In the genomic region with DNA sequence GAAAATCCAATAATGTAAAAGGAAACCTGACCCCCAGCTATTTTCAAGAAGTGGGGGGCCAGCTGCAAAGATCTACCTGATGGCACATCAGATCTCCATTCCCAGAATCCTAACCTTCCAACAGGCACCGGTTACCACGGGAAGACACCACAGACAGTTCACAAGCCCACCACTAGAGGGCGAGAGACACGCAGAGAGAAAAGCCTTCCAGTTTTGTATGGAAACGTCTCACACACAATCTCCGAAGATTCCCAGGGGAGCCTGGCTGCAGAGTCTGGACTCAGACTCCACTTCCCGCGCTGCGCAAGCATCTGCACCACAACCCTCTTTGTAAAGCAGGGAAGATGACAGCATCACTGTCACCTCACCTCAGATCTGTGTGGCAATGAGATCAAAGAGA, we compare ENCODE assay signal across 8 mouse cellular contexts. TPM values are rescaled to one million over a fixed set of nuclear protein-coding genes. Genes with fewer than 3 reads are reported as not detected.
DNase-seq lines count a peak whose midpoint lies in the region; ATAC-seq and TF ChIP-seq lines count a peak whose summit lies in the region.

No protein-coding gene starts in this region.

- peak; percentile 87 for ATAC-seq in cerebellum, adult (ENCODE audit: insufficient number of reproducible peaks, low FRiP score, low TSS enrichment)
- peak; percentile 76 for ATAC-seq in forebrain, embryonic 13.5 days
- peak; percentile 55; the same call in 1 of the 2 replicates for ATAC-seq in heart, postnatal 0 days (ENCODE audit: insufficient read depth, low read depth)
- no peak for ATAC-seq in liver, embryonic 12.5 days
- ATAC-seq in neural tube, embryonic 11.5 days (ENCODE audit: insufficient read depth, low FRiP score, low TSS enrichment) = peak; percentile 35
- peak; percentile 59 for ATAC-seq in stomach, embryonic 16.5 days (ENCODE audit: insufficient read depth, low FRiP score)

- no peaks in the 10 kb centered on the region for H3K27me3 ChIP-seq in ES-Bruce4 (ENCODE audit: control insufficient read depth, insufficient read depth, low read length, poor library complexity, severe bottlenecking)
- no peaks in the 10 kb centered on the region for H3K27me3 ChIP-seq in forebrain, embryonic 13.5 days
- H3K27me3 ChIP-seq in heart, postnatal 0 days (ENCODE audit: control insufficient read depth, insufficient read depth, low read length) = no peaks in the 10 kb centered on the region
- H3K27me3 ChIP-seq in liver, embryonic 12.5 days (replicated peaks) = no peaks in the 10 kb centered on the region
- H3K27me3 ChIP-seq in neural tube, embryonic 11.5 days (ENCODE audit: control insufficient read depth, insufficient read depth, low read length) = no peaks in the 10 kb centered on the region
- no peaks in the 10 kb centered on the region for H3K27me3 ChIP-seq in stomach, embryonic 16.5 days (ENCODE audit: control insufficient read depth, insufficient read depth, low read length)

- no peak overlapping the region for H3K27ac ChIP-seq in ES-Bruce4 (ENCODE audit: insufficient read depth, low read length)
- H3K27ac ChIP-seq in forebrain, embryonic 13.5 days = no peak overlapping the region
- H3K27ac ChIP-seq in heart, postnatal 0 days (ENCODE audit: low read depth) = no peak overlapping the region
- no peak overlapping the region for H3K27ac ChIP-seq in liver, embryonic 12.5 days
- no peak overlapping the region for H3K27ac ChIP-seq in neural tube, embryonic 11.5 days (ENCODE audit: low read depth, low read length)
- no peak overlapping the region for H3K27ac ChIP-seq in stomach, embryonic 16.5 days (ENCODE audit: low read length)

- TF ChIP-seq EP300 in ES-Bruce4 (IDR thresholded peaks at IDR 0.05; ENCODE audit: insufficient read depth, low read depth, low read length) = no peak
- no peak for TF ChIP-seq EP300 in heart, postnatal 0 days (IDR thresholded peaks at IDR 0.05; ENCODE audit: low read depth)

- peak; percentile 80 for DNase-seq in heart, postnatal 0 days (ENCODE audit: low spot score)
- DNase-seq in kidney, postnatal 25 days = peak; percentile 88 to 92
- DNase-seq in neural tube, embryonic 11.5 days (ENCODE audit: low spot score) = peak; percentile 90

- peak overlapping the region; percentile 36 for H3K4me2 ChIP-seq in forebrain, embryonic 13.5 days
- no peak overlapping the region for H3K4me2 ChIP-seq in heart, postnatal 0 days (ENCODE audit: low read depth, low read length)
- H3K4me2 ChIP-seq in liver, embryonic 12.5 days = 0 out of 2 replicates have a peak overlapping the region, but pooled peaks have one; percentile 18
- H3K4me2 ChIP-seq in neural tube, embryonic 11.5 days (ENCODE audit: low read depth) = no peak overlapping the region
- H3K4me2 ChIP-seq in stomach, embryonic 16.5 days (ENCODE audit: low read depth, low read length) = peak overlapping the region; percentile 37; the same call in 1 of the 2 replicates

- no peak overlapping the region for H3K4me3 ChIP-seq in ES-Bruce4 (ENCODE audit: low read depth, low read length)
- H3K4me3 ChIP-seq in forebrain, embryonic 13.5 days = no peak overlapping the region
- H3K4me3 ChIP-seq in heart, postnatal 0 days (ENCODE audit: low read depth, low read length) = no peak overlapping the region
- H3K4me3 ChIP-seq in liver, embryonic 12.5 days = no peak overlapping the region
- H3K4me3 ChIP-seq in neural tube, embryonic 11.5 days (ENCODE audit: low read depth, low read length) = no peak overlapping the region
- 0 out of 2 replicates have a peak overlapping the region, but pooled peaks have one; percentile 10 for H3K4me3 ChIP-seq in stomach, embryonic 16.5 days (replicated peaks; ENCODE audit: low read length)

- no peaks in the 10 kb centered on the region; the same call in 1 of the 2 replicates for H3K9me3 ChIP-seq in ES-Bruce4 (replicated peaks; ENCODE audit: control insufficient read depth, insufficient read depth, low read length, poor library complexity, severe bottlenecking)
- H3K9me3 ChIP-seq in forebrain, embryonic 13.5 days (replicated peaks) = no peaks in the 10 kb centered on the region
- H3K9me3 ChIP-seq in heart, postnatal 0 days (replicated peaks; ENCODE audit: control insufficient read depth, low read length) = no peaks in the 10 kb centered on the region
- no peaks in the 10 kb centered on the region for H3K9me3 ChIP-seq in liver, embryonic 12.5 days (replicated peaks)
- no peaks in the 10 kb centered on the region for H3K9me3 ChIP-seq in neural tube, embryonic 11.5 days (ENCODE audit: control insufficient read depth, low read length)
- H3K9me3 ChIP-seq in stomach, embryonic 16.5 days (replicated peaks; ENCODE audit: control insufficient read depth, low read length) = no peaks in the 10 kb centered on the region

- no peak for TF ChIP-seq POLR2A in ES-Bruce4 (IDR thresholded peaks at IDR 0.05; ENCODE audit: insufficient read depth, low read length)

- H3K36me3 ChIP-seq in ES-Bruce4 (ENCODE audit: control insufficient read depth, insufficient read depth, low read length, poor library complexity, severe bottlenecking) = no peaks in the 10 kb centered on the region
- peaks cover 15% of the 10 kb centered on the region; the same call in 1 of the 2 replicates for H3K36me3 ChIP-seq in forebrain, embryonic 13.5 days (ENCODE audit: poor library complexity, severe bottlenecking)
- H3K36me3 ChIP-seq in heart, postnatal 0 days (replicated peaks; ENCODE audit: control insufficient read depth, insufficient read depth, low read length) = peaks cover 13% of the 10 kb centered on the region
- peaks cover 19% of the 10 kb centered on the region for H3K36me3 ChIP-seq in liver, embryonic 12.5 days
- H3K36me3 ChIP-seq in neural tube, embryonic 11.5 days (ENCODE audit: control insufficient read depth, insufficient read depth, low read length) = peaks cover 3% of the 10 kb centered on the region; the same call in 1 of the 2 replicates
- no peaks in the 10 kb centered on the region for H3K36me3 ChIP-seq in stomach, embryonic 16.5 days (ENCODE audit: control insufficient read depth, insufficient read depth, low read length)

- peak; percentile 87 for TF ChIP-seq CTCF in ES-Bruce4 (IDR thresholded peaks at IDR 0.05; ENCODE audit: low read depth, low read length)
- TF ChIP-seq CTCF in heart, postnatal 0 days (IDR thresholded peaks at IDR 0.05; ENCODE audit: low read depth) = peak; percentile 97

- WGBS in forebrain, embryonic 13.5 days = 4% methylated on average over 9 of the region's 9 CpGs
- WGBS in heart, postnatal 0 days = 6% methylated on average over 9 of the region's 9 CpGs
- 15% methylated on average over 9 of the region's 9 CpGs for WGBS in liver, embryonic 12.5 days (ENCODE audit: insufficient replicate concordance)
- WGBS in neural tube, embryonic 11.5 days = 8% methylated on average over 9 of the region's 9 CpGs
- 4% methylated on average over 9 of the region's 9 CpGs for WGBS in stomach, embryonic 16.5 days

- no peak overlapping the region for H3K9ac ChIP-seq in ES-Bruce4 (ENCODE audit: low read depth, poor library complexity, severe bottlenecking)
- H3K9ac ChIP-seq in forebrain, embryonic 13.5 days = peak overlapping the region; percentile 44; the same call in 1 of the 2 replicates
- no peak overlapping the region for H3K9ac ChIP-seq in heart, postnatal 0 days (replicated peaks; ENCODE audit: low read depth, low read length)
- H3K9ac ChIP-seq in liver, embryonic 12.5 days = no peak overlapping the region
- H3K9ac ChIP-seq in neural tube, embryonic 11.5 days (ENCODE audit: low read length) = no peak overlapping the region
- 0 out of 2 replicates have a peak overlapping the region, but pooled peaks have one; percentile 46 for H3K9ac ChIP-seq in stomach, embryonic 16.5 days (ENCODE audit: low read length)

- no peaks in the 10 kb centered on the region for H3K4me1 ChIP-seq in ES-Bruce4 (ENCODE audit: control insufficient read depth, insufficient read depth, low read length)
- 0 out of 2 replicates have a peak, but pooled peaks cover 3% of the 10 kb centered on the region for H3K4me1 ChIP-seq in forebrain, embryonic 13.5 days
- H3K4me1 ChIP-seq in heart, postnatal 0 days (ENCODE audit: control insufficient read depth, insufficient read depth) = no peaks in the 10 kb centered on the region
- H3K4me1 ChIP-seq in liver, embryonic 12.5 days = no peaks in the 10 kb centered on the region
- no peaks in the 10 kb centered on the region for H3K4me1 ChIP-seq in neural tube, embryonic 11.5 days (ENCODE audit: control insufficient read depth, insufficient read depth, low read length)
- no peaks in the 10 kb centered on the region for H3K4me1 ChIP-seq in stomach, embryonic 16.5 days (ENCODE audit: control insufficient read depth, insufficient read depth, low read length)

RNA-seq across cellular contexts. Expression of a gene that starts 43.7 kb away (rescaled TPM):
- polyA plus RNA-seq in ES-Bruce4 (2011; ENCODE audit: insufficient read depth, insufficient read length, low read depth, missing spikeins) = 12.6 and 14.1 TPM in 2 replicates
- polyA plus RNA-seq in forebrain, embryonic 13.5 days (2015; fragmentation: Nextera tagmentation; extraction: Ambion mirVana) = 9.0 and 9.8 TPM in 2 replicates
- total RNA-seq in heart, postnatal 0 days (2014; rRNA removed; ENCODE audit: low replicate concordance) = 3.3 and 4.6 TPM in 2 replicates
- 5.5 and 5.6 TPM in 2 replicates for polyA plus RNA-seq in heart, postnatal 0 days (2015; fragmentation: Nextera tagmentation; extraction: Ambion mirVana)
- 4.4 and 4.9 TPM in 2 replicates for polyA plus RNA-seq in liver, embryonic 12.5 days (2016; fragmentation: Nextera tagmentation; extraction: Ambion mirVana)
- 9.4 and 9.8 TPM in 2 replicates for polyA plus RNA-seq in neural tube, embryonic 11.5 days (2014; fragmentation: Nextera tagmentation; extraction: Ambion mirVana)
- polyA plus RNA-seq in stomach, embryonic 16.5 days (2015; fragmentation: Nextera tagmentation; extraction: Ambion mirVana) = 10.2 and 10.3 TPM in 2 replicates

RNA-seq across cellular contexts. Expression of a gene that starts 58.6 kb away (rescaled TPM):
- 0.87 and 0.91 TPM in 2 replicates for polyA plus RNA-seq in ES-Bruce4 (2011; ENCODE audit: insufficient read depth, insufficient read length, low read depth, missing spikeins)
- 2.1 and 2.8 TPM in 2 replicates for polyA plus RNA-seq in forebrain, embryonic 13.5 days (2015; fragmentation: Nextera tagmentation; extraction: Ambion mirVana)
- total RNA-seq in heart, postnatal 0 days (2014; rRNA removed; ENCODE audit: low replicate concordance) = 3.9 and 4.6 TPM in 2 replicates
- polyA plus RNA-seq in heart, postnatal 0 days (2015; fragmentation: Nextera tagmentation; extraction: Ambion mirVana) = 4.5 and 5.3 TPM in 2 replicates
- polyA plus RNA-seq in liver, embryonic 12.5 days (2016; fragmentation: Nextera tagmentation; extraction: Ambion mirVana) = 2.4 and 3.1 TPM in 2 replicates
- 5.2 and 5.9 TPM in 2 replicates for polyA plus RNA-seq in neural tube, embryonic 11.5 days (2014; fragmentation: Nextera tagmentation; extraction: Ambion mirVana)
- polyA plus RNA-seq in stomach, embryonic 16.5 days (2015; fragmentation: Nextera tagmentation; extraction: Ambion mirVana) = 7.0 and 8.3 TPM in 2 replicates

Comparison
In these comparisons a context has a peak if more than half of its experiments do, and no peak if none do; other contexts are left out.
1. H3K9ac ChIP-seq: peak in forebrain, embryonic 13.5 days (single experiment) and stomach, embryonic 16.5 days (single experiment); none in ES-Bruce4 (single experiment), heart, postnatal 0 days (single experiment), liver, embryonic 12.5 days (single experiment) and neural tube, embryonic 11.5 days (single experiment).
2. H3K4me2 ChIP-seq: peak in forebrain, embryonic 13.5 days (single experiment), liver, embryonic 12.5 days (single experiment) and stomach, embryonic 16.5 days (single experiment); none in heart, postnatal 0 days (single experiment) and neural tube, embryonic 11.5 days (single experiment).
3. Peak in every context shown above with its lines, with median percentiles within 50 percentile points of each other: DNase-seq.